Mouse (Mus musculus) MEL (cell line): ENCODE data around the gene Ovca2. TPM values are rescaled to one million over a fixed set of nuclear protein-coding genes. Genes with fewer than 3 reads are reported as not detected.

Experiments
- DNase-seq: peaks from one replicate; pipeline ENCODE4 v3.0.0; 2011; ENCODE audit warnings: low read depth, low spot score
- H3K27ac ChIP-seq: 2 replicates; pipeline ENCODE4 v1.5.1; 2012; ENCODE audit warnings: low read depth, mild to moderate bottlenecking, control low read depth, low read length, moderate library complexity; ENCODE audit not compliant: control insufficient read depth
- H3K27me3 ChIP-seq, 2 experiments: fragments of 150-350 bp in 1 of 2; sonication (generic) in 1 of 2; 2 replicates each; pipeline ENCODE4 v1.6.1; 2012; ENCODE audit warnings: low read length in 2 of 2, mild to moderate bottlenecking in 2 of 2, improper control_type of control experiment in 1 of 2, moderate library complexity in 1 of 2; ENCODE audit not compliant: insufficient read depth in 2 of 2, control insufficient read depth in 1 of 2
- H3K36me3 ChIP-seq, 2 experiments: 2 replicates each; pipeline ENCODE4 v1.6.1; 2012 to 2014; ENCODE audit warnings: low read length in 2 of 2, improper control_type of control experiment in 1 of 2, inconsistent platforms in 1 of 2, mild to moderate bottlenecking in 1 of 2; ENCODE audit not compliant: insufficient read depth in 2 of 2, control insufficient read depth in 1 of 2
- H3K4me1 ChIP-seq, 2 experiments: fragments of 150-350 bp in 1 of 2; sonication (generic) in 1 of 2; 2 replicates each; pipeline ENCODE4 v1.6.1; 2012; ENCODE audit warnings: low read length in 2 of 2, improper control_type of control experiment in 1 of 2, mild to moderate bottlenecking in 1 of 2; ENCODE audit not compliant: insufficient read depth in 2 of 2, control insufficient read depth in 1 of 2
- H3K4me3 ChIP-seq, 2 experiments: fragments of 150-350 bp in 1 of 2; sonication (generic) in 1 of 2; 2 replicates each; pipeline ENCODE4 v1.5.1; 2012; ENCODE audit warnings: low read depth in 2 of 2, low read length in 2 of 2, mild to moderate bottlenecking in 2 of 2, moderate library complexity in 2 of 2, control low read depth in 1 of 2, improper control_type of control experiment in 1 of 2; ENCODE audit not compliant: control insufficient read depth in 1 of 2, insufficient read depth in 1 of 2
- H3K79me2 ChIP-seq: 2 replicates; pipeline ENCODE4 v1.6.1; 2012; ENCODE audit warnings: mild to moderate bottlenecking, low read length, moderate library complexity; ENCODE audit not compliant: control insufficient read depth, poor library complexity, insufficient read depth
- H3K9ac ChIP-seq: 2 replicates; pipeline ENCODE4 v1.6.1; 2012; ENCODE audit warnings: low read depth, mild to moderate bottlenecking, control low read depth, low read length, moderate library complexity; ENCODE audit not compliant: control insufficient read depth, poor library complexity, severe bottlenecking
- H3K9me3 ChIP-seq: fragments of 150-350 bp; sonication (generic); replicated peaks from 2 replicates; pipeline ENCODE4 v1.6.1; 2012; ENCODE audit warnings: mild to moderate bottlenecking, low read length, improper control_type of control experiment, moderate library complexity; ENCODE audit not compliant: insufficient read depth
- BHLHE40 ChIP-seq: IDR thresholded peaks from 2 replicates; pipeline ENCODE4 v1.6.1; 2012; ENCODE audit warnings: low read depth, mild to moderate bottlenecking, inconsistent platforms, low read length, improper control_type of control experiment, borderline replicate concordance
- CHD2 ChIP-seq: IDR thresholded peaks from 2 replicates; pipeline ENCODE4 v1.6.1; 2011; ENCODE audit warnings: low read length, improper control_type of control experiment
- E2F4 ChIP-seq: IDR thresholded peaks from 2 replicates; pipeline ENCODE4 v1.6.1; 2011; ENCODE audit warnings: low read depth, low read length, improper control_type of control experiment, borderline replicate concordance
- ELF1 ChIP-seq: IDR thresholded peaks from 2 replicates; pipeline ENCODE4 v1.6.1; 2014; ENCODE audit warnings: low read depth, mild to moderate bottlenecking, inconsistent platforms, low read length, improper control_type of control experiment, moderate library complexity
- EP300 ChIP-seq, 2 experiments: IDR thresholded peaks; 2 replicates each; pipeline ENCODE4 v1.6.1; 2011; ENCODE audit warnings: improper control_type of control experiment in 2 of 2, low read length in 2 of 2, low read depth in 1 of 2, mild to moderate bottlenecking in 1 of 2
- MAFK ChIP-seq: IDR thresholded peaks from 2 replicates; pipeline ENCODE4 v1.6.1; 2011; ENCODE audit warnings: low read depth, mild to moderate bottlenecking, low read length, improper control_type of control experiment, borderline replicate concordance
- MEF2A ChIP-seq: IDR thresholded peaks from 2 replicates; pipeline ENCODE4 v1.6.1; 2014; ENCODE audit warnings: low read depth, mild to moderate bottlenecking, inconsistent platforms, low read length, improper control_type of control experiment; ENCODE audit not compliant: poor library complexity, insufficient replicate concordance, severe bottlenecking; ENCODE audit errors: extremely low read depth
- MXI1 ChIP-seq: IDR thresholded peaks from 2 replicates; pipeline ENCODE4 v1.6.1; 2011; ENCODE audit warnings: mild to moderate bottlenecking, low read depth, low read length, improper control_type of control experiment
- MYB ChIP-seq: IDR thresholded peaks from 2 replicates; pipeline ENCODE4 v1.6.1; 2011; ENCODE audit warnings: mild to moderate bottlenecking, low read depth, low read length, improper control_type of control experiment
- NELFE ChIP-seq: IDR thresholded peaks from 2 replicates; pipeline ENCODE4 v1.6.1; 2011; ENCODE audit warnings: low read depth, low read length, improper control_type of control experiment
- POLR2A ChIP-seq, 2 experiments: IDR thresholded peaks; 2 replicates each; pipeline ENCODE4 v1.6.1; 2011 to 2012; ENCODE audit warnings: low read length in 2 of 2, mild to moderate bottlenecking in 2 of 2, control low read depth in 1 of 2, improper control_type of control experiment in 1 of 2, low read depth in 1 of 2, moderate library complexity in 1 of 2; ENCODE audit not compliant: control insufficient read depth in 1 of 2, insufficient read depth in 1 of 2, poor library complexity in 1 of 2
- POLR2AphosphoS5 ChIP-seq: IDR thresholded peaks from 2 replicates; pipeline ENCODE4 v1.6.1; 2012; ENCODE audit warnings: low read depth, borderline replicate concordance, mild to moderate bottlenecking, inconsistent platforms, low read length, moderate library complexity, mixed read lengths
- RAD21 ChIP-seq: IDR thresholded peaks from 2 replicates; pipeline ENCODE4 v1.6.1; 2011; ENCODE audit warnings: mild to moderate bottlenecking, low read depth, low read length, improper control_type of control experiment
- RCOR1 ChIP-seq: IDR thresholded peaks from 2 replicates; pipeline ENCODE4 v1.6.1; 2012; ENCODE audit warnings: low read depth, mild to moderate bottlenecking, inconsistent platforms, low read length, improper control_type of control experiment
- SIN3A ChIP-seq: IDR thresholded peaks from 2 replicates; pipeline ENCODE4 v1.6.1; 2012; ENCODE audit warnings: low read length, improper control_type of control experiment, inconsistent platforms
- SMC3 ChIP-seq: IDR thresholded peaks from 2 replicates; pipeline ENCODE4 v1.6.1; 2011; ENCODE audit warnings: low read depth, low read length, improper control_type of control experiment
- USF2 ChIP-seq, 2 experiments: IDR thresholded peaks; 2 replicates each; pipeline ENCODE4 v1.6.1; 2011 to 2012; ENCODE audit warnings: improper control_type of control experiment in 2 of 2, low read length in 2 of 2, borderline replicate concordance in 1 of 2, inconsistent platforms in 1 of 2, low read depth in 1 of 2, mild to moderate bottlenecking in 1 of 2; ENCODE audit not compliant: insufficient read depth in 1 of 2
- polyA plus RNA-seq, 2 experiments: library from polyadenylated mRNA; stranded (reverse) in 1 of 2; unstranded in 1 of 2; fragments of >175 nt in 1 of 2; fragments of >200 nt in 1 of 2; gene quantifications; 2 replicates each; pipeline versions ENCODE4 v1.2.1 to v1.2.4; 2012; ENCODE audit warnings: low replicate concordance in 2 of 2, low read depth in 1 of 2; ENCODE audit not compliant: insufficient read length in 2 of 2, insufficient read depth in 1 of 2, missing spikeins in 1 of 2
- total RNA-seq: library from RNA; depleted of rRNA; stranded (reverse); fragments of 300-350 nt; gene quantifications from 2 replicates; pipeline ENCODE4 v1.2.3, GENCODE M21; 2012

The Ovca2 gene
- total and polyA plus RNA-seq, 3 experiments, result 23.1 to 33.1 TPM; not detected in 1

- H3K4me1 ChIP-seq, result peaks cover 0 to 5% of the 10 kb centered on the region in 2 experiments; a peak in 1 of 4 replicates
- H3K36me3 ChIP-seq, result no peaks in the 10 kb centered on the region
- TF ChIP-seq SIN3A (no peak), E2F4 (no peak), POLR2A (IDR thresholded peaks at IDR 0.05; ENCODE audit: control insufficient read depth in 1 of 2, insufficient read depth in 1 of 2, low read depth in 1 of 2, low read length in 2 of 2, poor library complexity in 1 of 2) (no peak), RCOR1 (no peak), RAD21 (no peak), POLR2AphosphoS5 (no peak), CHD2 (no peak), ELF1 (no peak), MAFK (no peak), MXI1 (no peak), BHLHE40 (no peak)
- H3K9me3 ChIP-seq, result no peaks in the 10 kb centered on the region
- H3K4me3 ChIP-seq, result no peak overlapping the region
- no peak overlapping the region for H3K27ac ChIP-seq
- H3K9ac ChIP-seq, result no peak overlapping the region
- H3K79me2 ChIP-seq, result no peaks in the 10 kb centered on the region
- no peak for DNase-seq
- no peaks in the 10 kb centered on the region for H3K27me3 ChIP-seq
These were observed 25.3 kb upstream of the Ovca2 start for GRCm38 (mm10) chr11:75203926-75204325.

- Histone ChIP-seq H3K9ac (no peak overlapping the region), H3K4me1 (peaks cover 2 to 5% of the 10 kb centered on the region in 2 experiments; a peak in 2 of 4 replicates), H3K27ac (no peak overlapping the region), H3K79me2 (no peaks in the 10 kb centered on the region), H3K36me3 (no peaks in the 10 kb centered on the region), H3K9me3 (no peaks in the 10 kb centered on the region), H3K4me3 (no peak overlapping the region), H3K27me3 (no peaks in the 10 kb centered on the region)
- no peak for TF ChIP-seq POLR2AphosphoS5
- no peak for TF ChIP-seq EP300 (IDR thresholded peaks at IDR 0.05; ENCODE audit: low read depth in 1 of 2, low read length in 2 of 2)
- TF ChIP-seq NELFE, result no peak
- no peak for TF ChIP-seq MXI1
- no peak for TF ChIP-seq MYB
- TF ChIP-seq USF2 (IDR thresholded peaks at IDR 0.05; ENCODE audit: borderline replicate concordance in 1 of 2, insufficient read depth in 1 of 2, low read depth in 1 of 2, low read length in 2 of 2), result no peak
- no peak for TF ChIP-seq RAD21
- TF ChIP-seq SMC3, result no peak
- TF ChIP-seq MEF2A, result no peak
- DNase-seq, result no peak
These were observed 23.1 kb upstream of the Ovca2 start for GRCm38 (mm10) chr11:75201721-75202120.
